Mouse (Mus musculus) thymus, adult 2 months (tissue): ENCODE measurements around the gene Csnk2a2.

Experiments
- CTCF ChIP-seq: fragments of 200-500 bp; IDR thresholded peaks from 2 replicates; pipeline ENCODE4 v1.5.1; 2012; ENCODE audit warnings: mild to moderate bottlenecking, control low read depth, low read length, moderate library complexity, borderline replicate concordance; ENCODE audit not compliant: control insufficient read depth, poor library complexity, insufficient read depth; ENCODE audit errors: extremely low read depth
- POLR2A ChIP-seq: fragments of 200-500 bp; IDR thresholded peaks from 2 replicates; pipeline ENCODE4 v1.6.1; 2012; ENCODE audit warnings: mild to moderate bottlenecking, low read length, control low read depth, moderate library complexity; ENCODE audit not compliant: control insufficient read depth, poor library complexity, insufficient read depth; ENCODE audit errors: extremely low read depth

- no peak for TF ChIP-seq POLR2A
- TF ChIP-seq CTCF: no peak
Observed at GRCm38 (mm10) chr8:95490006-95490405, at the start of gene Csnk2a2.
